ENCODE assay signal across 13 mouse cellular contexts in genomic region chr9:21635639-21636038, GRCm38 (mm10). TPM values are rescaled to one million over a fixed set of nuclear protein-coding genes. Genes with fewer than 3 reads are reported as not detected.
A peak's percentile ranks its signal among the peaks of the same experiment; 100 is the strongest.
DNase-seq lines count a peak whose midpoint lies in the region; ATAC-seq and TF ChIP-seq lines count a peak whose summit lies in the region.
"Had no signal": no experiment of that assay in that cellular context is flagged by ENCODE, and none has a peak within 500 bp of the region (broad histone marks: within the 10 kb centered on the region; RNA-seq: fewer than 3 reads in every experiment).

No protein-coding gene starts in this region.

- WGBS in cerebellum, adult 2 months = 5% methylated on average over 7 of the region's 7 CpGs
- WGBS in hindbrain, embryonic 15.5 days = 50% methylated on average over 7 of the region's 7 CpGs
- 71% methylated on average over 7 of the region's 7 CpGs for WGBS in hindbrain, embryonic 12.5 days
- 75% methylated on average over 7 of the region's 7 CpGs for WGBS in midbrain, postnatal 0 days
- WGBS in midbrain, embryonic 10.5 days = 89% methylated on average over 7 of the region's 7 CpGs
- 73% methylated on average over 7 of the region's 7 CpGs for WGBS in embryonic facial prominence, embryonic 14.5 days

- no peaks in the 10 kb centered on the region for H3K9me3 ChIP-seq in hindbrain, embryonic 15.5 days
- H3K9me3 ChIP-seq in hindbrain, embryonic 12.5 days (replicated peaks) = no peaks in the 10 kb centered on the region
- no peaks in the 10 kb centered on the region for H3K9me3 ChIP-seq in midbrain, postnatal 0 days (ENCODE audit: low read length)
- H3K9me3 ChIP-seq in midbrain, embryonic 10.5 days (replicated peaks) = no peaks in the 10 kb centered on the region
- H3K9me3 ChIP-seq in embryonic facial prominence, embryonic 14.5 days (ENCODE audit: control insufficient read depth, low read length) = no peaks in the 10 kb centered on the region

- TF ChIP-seq POLR2A in cerebellum, adult 2 months (IDR thresholded peaks at IDR 0.05; ENCODE audit: borderline replicate concordance, insufficient read depth, low read length) = no peak

- ATAC-seq in cerebellum, adult (ENCODE audit: insufficient number of reproducible peaks, low FRiP score, low TSS enrichment) = no peak
- ATAC-seq in hindbrain, embryonic 15.5 days (ENCODE audit: low FRiP score, low read depth) = 0 out of 2 replicates have a peak, but pooled peaks have one; percentile 15
- no peak; the same call in 1 of the 2 replicates for ATAC-seq in hindbrain, embryonic 12.5 days (ENCODE audit: low FRiP score)
- ATAC-seq in midbrain, postnatal 0 days (ENCODE audit: low FRiP score) = no peak
- peak; percentile 28; the same call in 1 of the 2 replicates for ATAC-seq in embryonic facial prominence, embryonic 14.5 days (ENCODE audit: low read depth)
- ATAC-seq: activated CD4-positive, CD25-positive, alpha-beta regulatory T cell, adult 4 months had no signal

- peak; percentile 51 to 61 for DNase-seq in cerebellum, adult 2 months
- peak; percentile 34 for DNase-seq in midbrain, postnatal 0 days (ENCODE audit: low spot score)
- DNase-seq in midbrain, embryonic 10.5 days (ENCODE audit: low spot score) = no peak
- DNase-seq in embryonic facial prominence, embryonic 14.5 days (ENCODE audit: low spot score) = peak; percentile 20
- DNase-seq in urinary bladder, postnatal 4 days (ENCODE audit: low spot score in 2 of 2) = no peak
- DNase-seq: lung, postnatal 4 days; thymus, adult 18-20 months had no signal

- no peaks in the 10 kb centered on the region for H3K27me3 ChIP-seq in cerebellum, adult 2 months (ENCODE audit: control insufficient read depth, insufficient read depth, low read length)
- no peaks in the 10 kb centered on the region for H3K27me3 ChIP-seq in hindbrain, embryonic 15.5 days
- no peaks in the 10 kb centered on the region for H3K27me3 ChIP-seq in hindbrain, embryonic 12.5 days
- no peaks in the 10 kb centered on the region for H3K27me3 ChIP-seq in midbrain, postnatal 0 days (ENCODE audit: insufficient read depth, low read length)
- H3K27me3 ChIP-seq in midbrain, embryonic 10.5 days (ENCODE audit: low read depth, poor library complexity, severe bottlenecking) = no peaks in the 10 kb centered on the region
- no peaks in the 10 kb centered on the region for H3K27me3 ChIP-seq in embryonic facial prominence, embryonic 14.5 days (replicated peaks; ENCODE audit: control insufficient read depth, insufficient read depth, low read length)

- peaks cover 61% of the 10 kb centered on the region for H3K4me1 ChIP-seq in cerebellum, adult 2 months (ENCODE audit: control insufficient read depth, insufficient read depth, low read length)
- peaks cover 4% of the 10 kb centered on the region for H3K4me1 ChIP-seq in hindbrain, embryonic 15.5 days (replicated peaks)
- peaks cover 5% of the 10 kb centered on the region; the same call in 1 of the 2 replicates for H3K4me1 ChIP-seq in hindbrain, embryonic 12.5 days
- H3K4me1 ChIP-seq in midbrain, postnatal 0 days (ENCODE audit: insufficient read depth, low read length) = no peaks in the 10 kb centered on the region
- no peaks in the 10 kb centered on the region for H3K4me1 ChIP-seq in midbrain, embryonic 10.5 days
- H3K4me1 ChIP-seq in embryonic facial prominence, embryonic 14.5 days (ENCODE audit: control insufficient read depth, insufficient read depth, low read length) = no peaks in the 10 kb centered on the region

- no peak overlapping the region for H3K4me3 ChIP-seq in cerebellum, adult 2 months (replicated peaks; ENCODE audit: insufficient read depth, low read depth, low read length)
- no peak overlapping the region for H3K4me3 ChIP-seq in hindbrain, embryonic 15.5 days
- H3K4me3 ChIP-seq in hindbrain, embryonic 12.5 days = no peak overlapping the region
- no peak overlapping the region for H3K4me3 ChIP-seq in midbrain, postnatal 0 days (ENCODE audit: low read depth, low read length)
- no peak overlapping the region for H3K4me3 ChIP-seq in midbrain, embryonic 10.5 days
- no peak overlapping the region for H3K4me3 ChIP-seq in embryonic facial prominence, embryonic 14.5 days (ENCODE audit: low read depth, low read length)

- H3K4me2 ChIP-seq in hindbrain, embryonic 15.5 days = no peak overlapping the region
- no peak overlapping the region for H3K4me2 ChIP-seq in hindbrain, embryonic 12.5 days (replicated peaks)
- no peak overlapping the region for H3K4me2 ChIP-seq in midbrain, postnatal 0 days (ENCODE audit: low read depth, low read length, poor library complexity, severe bottlenecking)
- H3K4me2 ChIP-seq in embryonic facial prominence, embryonic 14.5 days (ENCODE audit: low read depth, low read length) = no peak overlapping the region

- peak overlapping the region; percentile 49 for H3K27ac ChIP-seq in cerebellum, adult 2 months (ENCODE audit: insufficient read depth, low read length)
- H3K27ac ChIP-seq in hindbrain, embryonic 15.5 days (replicated peaks) = no peak overlapping the region
- no peak overlapping the region for H3K27ac ChIP-seq in hindbrain, embryonic 12.5 days
- no peak overlapping the region for H3K27ac ChIP-seq in midbrain, postnatal 0 days (ENCODE audit: low read depth, low read length)
- no peak overlapping the region for H3K27ac ChIP-seq in midbrain, embryonic 10.5 days (replicated peaks)
- H3K27ac ChIP-seq in embryonic facial prominence, embryonic 14.5 days (replicated peaks; ENCODE audit: low read depth, low read length) = no peak overlapping the region
- H3K27ac ChIP-seq: kidney, postnatal 0 days; liver, embryonic 14.5 days had no signal

- peaks cover 68% of the 10 kb centered on the region for H3K36me3 ChIP-seq in hindbrain, embryonic 15.5 days
- H3K36me3 ChIP-seq in hindbrain, embryonic 12.5 days = peaks cover 86% of the 10 kb centered on the region
- peaks cover 75% of the 10 kb centered on the region for H3K36me3 ChIP-seq in midbrain, postnatal 0 days (ENCODE audit: insufficient read depth, low read length)
- H3K36me3 ChIP-seq in midbrain, embryonic 10.5 days = peaks cover 97% of the 10 kb centered on the region
- H3K36me3 ChIP-seq in embryonic facial prominence, embryonic 14.5 days (ENCODE audit: control insufficient read depth, insufficient read depth, low read length) = peaks cover 88% of the 10 kb centered on the region

- no peak overlapping the region for H3K9ac ChIP-seq in hindbrain, embryonic 15.5 days
- no peak overlapping the region for H3K9ac ChIP-seq in hindbrain, embryonic 12.5 days
- H3K9ac ChIP-seq in midbrain, postnatal 0 days (replicated peaks; ENCODE audit: low read length, poor library complexity, severe bottlenecking) = no peak overlapping the region
- H3K9ac ChIP-seq in embryonic facial prominence, embryonic 14.5 days (ENCODE audit: low read depth, low read length) = no peak overlapping the region
- H3K9ac ChIP-seq: liver, embryonic 14.5 days had no signal

- no peak for TF ChIP-seq CTCF in cerebellum, adult 2 months (IDR thresholded peaks at IDR 0.05; ENCODE audit: borderline replicate concordance, insufficient read depth, low read depth, low read length)
- no peak for TF ChIP-seq CTCF in midbrain, postnatal 0 days (IDR thresholded peaks at IDR 0.05)

RNA-seq across cellular contexts. Expression of gene Smarca4, which starts 19.7 kb away (rescaled TPM):
- polyA plus RNA-seq in cerebellum, adult 2 months (2012; rRNA removed) = 88.8 and 96.7 TPM in 2 replicates
- polyA plus RNA-seq in hindbrain, embryonic 15.5 days (2015; fragmentation: Nextera tagmentation; extraction: Ambion mirVana) = 126 and 139 TPM in 2 replicates
- polyA plus RNA-seq in hindbrain, embryonic 12.5 days (2016; fragmentation: Nextera tagmentation; extraction: Ambion mirVana) = 173 and 181 TPM in 2 replicates
- 173 and 195 TPM in 2 replicates for total RNA-seq in midbrain, postnatal 0 days (2014; rRNA removed)
- polyA plus RNA-seq in midbrain, postnatal 0 days (2015; fragmentation: Nextera tagmentation; extraction: Ambion mirVana) = 80.8 and 84.9 TPM in 2 replicates
- 139 and 162 TPM in 2 replicates for polyA plus RNA-seq in midbrain, embryonic 10.5 days (2016; fragmentation: Nextera tagmentation; extraction: Ambion mirVana)
- 70.9 and 82.0 TPM in 2 replicates for polyA plus RNA-seq in embryonic facial prominence, embryonic 14.5 days (2014; fragmentation: Nextera tagmentation; extraction: Ambion mirVana)

RNA-seq across cellular contexts. Expression of gene Yipf2, which starts 43.0 kb away (rescaled TPM):
- polyA plus RNA-seq in cerebellum, adult 2 months (2012; rRNA removed) = 30.9 and 31.3 TPM in 2 replicates
- 25.1 and 25.2 TPM in 2 replicates for polyA plus RNA-seq in hindbrain, embryonic 15.5 days (2015; fragmentation: Nextera tagmentation; extraction: Ambion mirVana)
- 19.4 and 21.5 TPM in 2 replicates for polyA plus RNA-seq in hindbrain, embryonic 12.5 days (2016; fragmentation: Nextera tagmentation; extraction: Ambion mirVana)
- 19.1 and 21.7 TPM in 2 replicates for total RNA-seq in midbrain, postnatal 0 days (2014; rRNA removed)
- polyA plus RNA-seq in midbrain, postnatal 0 days (2015; fragmentation: Nextera tagmentation; extraction: Ambion mirVana) = 17.0 and 19.5 TPM in 2 replicates
- polyA plus RNA-seq in midbrain, embryonic 10.5 days (2016; fragmentation: Nextera tagmentation; extraction: Ambion mirVana) = 20.4 and 21.6 TPM in 2 replicates
- polyA plus RNA-seq in embryonic facial prominence, embryonic 14.5 days (2014; fragmentation: Nextera tagmentation; extraction: Ambion mirVana) = 16.0 and 18.2 TPM in 2 replicates

RNA-seq across cellular contexts. Expression of gene Timm29, which starts 43.1 kb away (rescaled TPM):
- 53.1 and 53.4 TPM in 2 replicates for polyA plus RNA-seq in cerebellum, adult 2 months (2012; rRNA removed)
- polyA plus RNA-seq in hindbrain, embryonic 15.5 days (2015; fragmentation: Nextera tagmentation; extraction: Ambion mirVana) = 60.1 and 61.8 TPM in 2 replicates
- polyA plus RNA-seq in hindbrain, embryonic 12.5 days (2016; fragmentation: Nextera tagmentation; extraction: Ambion mirVana) = 56.5 and 61.0 TPM in 2 replicates
- total RNA-seq in midbrain, postnatal 0 days (2014; rRNA removed) = 74.6 and 85.9 TPM in 2 replicates
- 61.8 and 62.1 TPM in 2 replicates for polyA plus RNA-seq in midbrain, postnatal 0 days (2015; fragmentation: Nextera tagmentation; extraction: Ambion mirVana)
- 32.0 and 37.1 TPM in 2 replicates for polyA plus RNA-seq in midbrain, embryonic 10.5 days (2016; fragmentation: Nextera tagmentation; extraction: Ambion mirVana)
- 41.5 and 42.3 TPM in 2 replicates for polyA plus RNA-seq in embryonic facial prominence, embryonic 14.5 days (2014; fragmentation: Nextera tagmentation; extraction: Ambion mirVana)

Comparison
In these comparisons a context has a peak if more than half of its experiments do, and no peak if none do; other contexts are left out.
1. DNase-seq: peak in cerebellum, adult 2 months (2 of 2), midbrain, postnatal 0 days (single experiment) and embryonic facial prominence, embryonic 14.5 days (single experiment); none in midbrain, embryonic 10.5 days (single experiment) and urinary bladder, postnatal 4 days (0 of 2).
2. ATAC-seq: peak in hindbrain, embryonic 15.5 days (single experiment) and embryonic facial prominence, embryonic 14.5 days (single experiment); none in cerebellum, adult (single experiment), hindbrain, embryonic 12.5 days (single experiment) and midbrain, postnatal 0 days (single experiment).